Comparison of ENCODE assay signal across 7 mouse cellular contexts in genomic region chr5:73881941-73882340, GRCm38 (mm10).
A peak's percentile ranks its signal among the peaks of the same experiment; 100 is the strongest.
DNase-seq lines count a peak whose midpoint lies in the region; ATAC-seq lines count a peak whose summit lies in the region.

No protein-coding gene starts in this region.

- H3K4me2 ChIP-seq in kidney, embryonic 15.5 days, result no peak overlapping the region
- no peak overlapping the region for H3K4me2 ChIP-seq in hindbrain, embryonic 13.5 days

- no peak overlapping the region for H3K9ac ChIP-seq in kidney, embryonic 15.5 days
- no peak overlapping the region for H3K9ac ChIP-seq in hindbrain, embryonic 13.5 days

- peak overlapping the region; percentile 14 for H3K27ac ChIP-seq in kidney, embryonic 15.5 days
- no peak overlapping the region for H3K27ac ChIP-seq in hindbrain, embryonic 13.5 days

- no peaks in the 10 kb centered on the region for H3K27me3 ChIP-seq in kidney, embryonic 15.5 days
- H3K27me3 ChIP-seq in hindbrain, embryonic 13.5 days, result no peaks in the 10 kb centered on the region

- H3K4me3 ChIP-seq in kidney, embryonic 15.5 days (replicated peaks), result no peak overlapping the region
- H3K4me3 ChIP-seq in hindbrain, embryonic 13.5 days, result no peak overlapping the region

- 0 out of 2 replicates have a peak, but pooled peaks cover 6% of the 10 kb centered on the region for H3K4me1 ChIP-seq in kidney, embryonic 15.5 days
- H3K4me1 ChIP-seq in hindbrain, embryonic 13.5 days (replicated peaks), result peaks cover 6% of the 10 kb centered on the region; the same call in 1 of the 2 replicates

- no peaks in the 10 kb centered on the region for H3K9me3 ChIP-seq in kidney, embryonic 15.5 days (replicated peaks)
- H3K9me3 ChIP-seq in hindbrain, embryonic 13.5 days, result no peaks in the 10 kb centered on the region

- H3K36me3 ChIP-seq in kidney, embryonic 15.5 days, result no peaks in the 10 kb centered on the region
- H3K36me3 ChIP-seq in hindbrain, embryonic 13.5 days, result no peaks in the 10 kb centered on the region

- peak; percentile 85 for ATAC-seq in kidney, embryonic 15.5 days (replicated peaks; ENCODE audit: low FRiP score)
- ATAC-seq in hindbrain, embryonic 13.5 days (ENCODE audit: low FRiP score), result no peak

- DNase-seq in NIH3T3 (ENCODE audit: low read depth), result peak; percentile 67
- peak; percentile 75 to 78 for DNase-seq in adrenal gland, postnatal 36 days
- peak; percentile 27 to 56 for DNase-seq in gastrocnemius, adult 8-10 months (ENCODE audit: low spot score in 2 of 2)
- peak; percentile 50 for DNase-seq in ovary, adult 18-20 months (ENCODE audit: low spot score)
- no peak for DNase-seq in retina, postnatal 1 day

- WGBS in kidney, embryonic 15.5 days, result 35% methylated on average over 5 of the region's 5 CpGs
- 75% methylated on average over 5 of the region's 5 CpGs for WGBS in hindbrain, embryonic 13.5 days
